Mouse (Mus musculus): ENCODE data around the gene Nr1h2. TPM values are rescaled to one million over a fixed set of nuclear protein-coding genes. Genes with fewer than 3 reads are reported as not detected.

The Nr1h2 gene
- polyA plus RNA-seq, 1 experiment from 2014 or later: 70.2 TPM

DNA sequence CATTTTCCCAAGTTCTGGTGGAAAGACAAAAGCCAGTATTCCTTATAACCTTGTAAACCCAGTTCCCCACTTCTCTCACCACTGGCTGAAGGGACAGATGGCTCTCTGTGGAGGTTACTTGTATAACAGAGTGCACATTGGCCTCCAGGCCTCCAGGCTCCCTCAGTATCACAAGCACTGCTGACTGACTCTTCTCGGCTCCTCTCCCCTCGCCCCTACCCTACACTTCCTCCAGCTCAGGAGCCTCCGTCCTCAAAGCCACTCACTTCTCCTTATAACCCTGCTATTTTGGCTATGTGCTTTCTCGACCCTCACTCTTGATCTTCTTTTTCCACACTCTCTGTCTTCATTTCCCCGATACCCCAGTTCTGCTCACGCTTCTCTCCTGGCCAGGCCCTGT is 11.7 kb upstream of the Nr1h2 start:
- no peak overlapping the region for H3K27ac ChIP-seq (replicated peaks; ENCODE audit: low read depth, low read length)
- DNase-seq (ENCODE audit: low spot score): no peak

GRCm38 (mm10) chr7:44564486-44564885 is 10.7 kb upstream of the Nr1h2 start:
- no peak overlapping the region for H3K27ac ChIP-seq (replicated peaks; ENCODE audit: low read depth, low read length)
- ATAC-seq (ENCODE audit: insufficient number of reproducible peaks, low FRiP score, low TSS enrichment, low read depth) (no peak), DNase-seq (ENCODE audit: low spot score) (no peak)
- 85% methylated on average over 10 of the region's 10 CpGs for WGBS
- no peaks in the 10 kb centered on the region for H3K27me3 ChIP-seq (ENCODE audit: control insufficient read depth, insufficient read depth, low read length)
- H3K4me3 ChIP-seq (ENCODE audit: low read depth, low read length): no peak overlapping the region
- H3K9ac ChIP-seq (ENCODE audit: low read length): no peak overlapping the region
- H3K9me3 ChIP-seq (ENCODE audit: control insufficient read depth, low read length): no peaks in the 10 kb centered on the region
- no peaks in the 10 kb centered on the region for H3K4me1 ChIP-seq (ENCODE audit: control insufficient read depth, insufficient read depth, low read length)
- no peak overlapping the region for H3K4me2 ChIP-seq (ENCODE audit: low read depth, severe bottlenecking)
- H3K36me3 ChIP-seq (ENCODE audit: control insufficient read depth, insufficient read depth, low read length): no peaks in the 10 kb centered on the region

More for the DNA sequence above, 11.7 kb upstream of the Nr1h2 start:
- WGBS: 72% methylated on average over 6 of the region's 6 CpGs
- Histone ChIP-seq H3K36me3 (ENCODE audit: control insufficient read depth, insufficient read depth, low read length) (no peaks in the 10 kb centered on the region), H3K9ac (ENCODE audit: low read length) (no peak overlapping the region), H3K4me3 (ENCODE audit: low read depth, low read length) (no peak overlapping the region), H3K4me1 (ENCODE audit: control insufficient read depth, insufficient read depth, low read length) (no peaks in the 10 kb centered on the region), H3K27me3 (ENCODE audit: control insufficient read depth, insufficient read depth, low read length) (no peaks in the 10 kb centered on the region), H3K4me2 (ENCODE audit: low read depth, severe bottlenecking) (no peak overlapping the region), H3K9me3 (ENCODE audit: control insufficient read depth, low read length) (no peaks in the 10 kb centered on the region)
- ATAC-seq (ENCODE audit: insufficient number of reproducible peaks, low FRiP score, low TSS enrichment, low read depth): no peak

DNA sequence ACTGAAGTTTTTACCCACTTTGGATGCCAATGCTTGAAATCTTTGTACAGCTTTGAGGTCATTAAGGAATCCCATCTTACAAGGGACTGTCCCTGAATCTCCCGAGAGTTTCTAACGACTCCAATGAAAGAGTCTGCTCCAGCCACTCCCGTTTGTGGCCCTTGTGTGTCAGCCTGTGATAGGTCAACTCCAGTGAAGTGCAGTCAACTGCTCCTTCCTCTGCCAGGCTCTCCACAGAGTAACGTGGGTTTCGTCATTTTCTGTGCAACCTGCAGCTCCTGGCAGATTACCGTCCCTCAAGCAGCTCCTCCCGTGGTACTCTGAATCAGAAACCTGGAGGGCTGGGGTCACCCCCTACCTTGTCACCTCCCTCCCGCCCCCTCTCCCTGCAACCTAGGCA is 9.5 kb upstream of the Nr1h2 start:
- DNase-seq (ENCODE audit: low spot score) (no peak), ATAC-seq (ENCODE audit: insufficient number of reproducible peaks, low FRiP score, low TSS enrichment, low read depth) (no peak)
- 50% methylated on average over 8 of the region's 8 CpGs for WGBS
- Histone ChIP-seq H3K9me3 (ENCODE audit: control insufficient read depth, low read length) (no peaks in the 10 kb centered on the region), H3K4me3 (ENCODE audit: low read depth, low read length) (no peak overlapping the region), H3K4me1 (ENCODE audit: control insufficient read depth, insufficient read depth, low read length) (no peaks in the 10 kb centered on the region), H3K27ac (replicated peaks; ENCODE audit: low read depth, low read length) (no peak overlapping the region), H3K9ac (ENCODE audit: low read length) (no peak overlapping the region), H3K4me2 (ENCODE audit: low read depth, severe bottlenecking) (no peak overlapping the region), H3K27me3 (ENCODE audit: control insufficient read depth, insufficient read depth, low read length) (no peaks in the 10 kb centered on the region), H3K36me3 (ENCODE audit: control insufficient read depth, insufficient read depth, low read length) (no peaks in the 10 kb centered on the region)

DNA sequence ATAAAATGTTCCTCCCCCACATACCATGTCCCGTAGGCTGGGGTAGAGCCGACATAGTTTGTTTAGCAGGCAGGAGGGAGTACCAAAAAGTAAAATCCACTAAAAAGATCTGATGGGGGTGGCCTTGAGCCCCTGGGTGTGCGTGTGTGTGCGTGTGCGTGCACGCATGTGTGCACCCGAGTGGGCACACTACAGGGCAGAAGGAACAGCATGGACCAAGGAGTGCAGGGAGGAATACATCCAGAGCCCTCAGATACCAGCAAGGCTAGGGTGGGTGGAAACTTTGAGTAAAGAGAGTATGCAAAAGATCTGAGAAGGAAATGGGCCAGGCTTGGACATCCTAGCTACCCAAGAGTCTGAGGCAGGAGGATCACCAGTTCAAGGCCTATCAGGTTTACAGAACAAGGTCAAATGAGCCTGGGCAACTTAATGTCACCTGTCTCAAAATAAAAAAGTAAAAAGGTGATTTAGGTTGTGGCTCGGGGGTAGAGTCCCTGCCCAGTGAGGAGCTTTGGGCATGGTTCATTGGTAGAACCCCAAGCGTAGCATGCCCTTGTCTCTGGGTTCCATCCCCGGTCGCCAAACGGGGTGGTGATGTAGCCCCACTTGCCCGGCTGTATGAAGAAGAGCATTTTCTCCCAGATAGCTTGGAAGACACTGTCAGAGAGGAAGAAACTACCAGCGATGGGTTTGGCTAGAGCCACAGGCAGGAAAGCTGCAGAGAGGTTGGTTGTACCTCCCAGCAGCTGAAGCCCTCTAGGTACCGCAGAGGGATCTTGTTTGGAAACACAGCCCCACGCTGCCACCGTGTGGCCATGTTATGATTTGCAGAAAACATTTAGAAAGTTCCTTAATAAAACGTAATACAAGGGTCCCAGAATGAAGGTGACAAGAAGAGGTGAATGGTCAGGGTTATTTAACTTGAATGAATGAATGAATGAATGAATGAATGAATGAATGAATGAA is 7.0 kb upstream of the Nr1h2 start:
- Histone ChIP-seq H3K27me3 (ENCODE audit: control insufficient read depth, insufficient read depth, low read length) (no peaks in the 10 kb centered on the region), H3K9me3 (ENCODE audit: control insufficient read depth, low read length) (no peaks in the 10 kb centered on the region), H3K4me1 (ENCODE audit: control insufficient read depth, insufficient read depth, low read length) (no peaks in the 10 kb centered on the region), H3K9ac (ENCODE audit: low read length) (no peak overlapping the region), H3K36me3 (ENCODE audit: control insufficient read depth, insufficient read depth, low read length) (no peaks in the 10 kb centered on the region), H3K4me3 (ENCODE audit: low read depth, low read length) (no peak overlapping the region), H3K4me2 (ENCODE audit: low read depth, severe bottlenecking) (no peak overlapping the region), H3K27ac (replicated peaks; ENCODE audit: low read depth, low read length) (no peak overlapping the region)
- ATAC-seq (ENCODE audit: insufficient number of reproducible peaks, low FRiP score, low TSS enrichment, low read depth) (0 out of 2 replicates have a peak, but pooled peaks have one; percentile 31), DNase-seq (ENCODE audit: low spot score) (peak; percentile 88)
- 55% methylated on average over 18 of the region's 18 CpGs for WGBS

GRCm38 (mm10) chr7:44557629-44558028 is 3.9 kb upstream of the Nr1h2 start:
- Histone ChIP-seq H3K27ac (replicated peaks; ENCODE audit: low read depth, low read length) (no peak overlapping the region), H3K4me3 (ENCODE audit: low read depth, low read length) (no peak overlapping the region), H3K27me3 (ENCODE audit: control insufficient read depth, insufficient read depth, low read length) (no peaks in the 10 kb centered on the region), H3K9me3 (ENCODE audit: control insufficient read depth, low read length) (no peaks in the 10 kb centered on the region), H3K4me2 (ENCODE audit: low read depth, severe bottlenecking) (no peak overlapping the region), H3K36me3 (ENCODE audit: control insufficient read depth, insufficient read depth, low read length) (no peaks in the 10 kb centered on the region), H3K4me1 (ENCODE audit: control insufficient read depth, insufficient read depth, low read length) (peaks cover 3% of the 10 kb centered on the region; the same call in 1 of the 2 replicates), H3K9ac (ENCODE audit: low read length) (no peak overlapping the region)
- DNase-seq (ENCODE audit: low spot score) (no peak), ATAC-seq (ENCODE audit: insufficient number of reproducible peaks, low FRiP score, low TSS enrichment, low read depth) (no peak)
- 69% methylated on average over 2 of the region's 2 CpGs for WGBS

DNA sequence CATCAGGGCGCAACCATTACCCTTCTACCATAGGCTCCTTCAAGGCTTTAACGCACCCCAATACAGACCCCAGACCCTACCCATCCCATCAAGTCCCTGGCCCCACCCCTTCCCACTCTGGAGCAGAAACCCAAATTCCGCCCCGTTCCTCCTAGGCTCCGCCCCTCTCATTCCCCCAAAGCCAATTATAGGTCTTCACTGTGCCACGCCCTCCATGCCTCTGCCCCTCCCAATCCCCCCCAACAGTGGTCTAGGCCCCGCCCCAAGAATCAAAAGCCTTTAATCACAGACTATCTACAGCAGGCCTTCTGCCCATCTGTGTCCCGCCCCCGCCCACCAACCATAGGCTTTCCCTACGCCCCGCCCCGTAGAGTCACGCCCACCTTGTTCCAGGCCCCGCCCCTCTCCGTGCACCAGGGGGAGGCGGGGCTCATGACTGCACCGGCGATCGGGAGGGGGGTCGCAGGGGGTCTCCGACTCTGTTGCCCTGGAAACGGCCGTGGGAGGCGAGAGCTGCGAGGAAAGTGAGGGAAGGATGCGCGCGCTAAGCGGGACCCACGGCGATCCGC is 471 bp downstream of the Nr1h2 start:
- DNase-seq (ENCODE audit: low spot score) (peak; percentile 91), ATAC-seq (ENCODE audit: insufficient number of reproducible peaks, low FRiP score, low TSS enrichment, low read depth) (peak; percentile 71)
- 2% methylated on average over 32 of the region's 32 CpGs for WGBS
- Histone ChIP-seq H3K36me3 (ENCODE audit: control insufficient read depth, insufficient read depth, low read length) (peaks cover 21% of the 10 kb centered on the region), H3K4me1 (ENCODE audit: control insufficient read depth, insufficient read depth, low read length) (peaks cover 3% of the 10 kb centered on the region; the same call in 1 of the 2 replicates), H3K4me3 (ENCODE audit: low read depth, low read length) (peak overlapping the region; percentile 85), H3K4me2 (ENCODE audit: low read depth, severe bottlenecking) (peak overlapping the region; percentile 68), H3K9me3 (ENCODE audit: control insufficient read depth, low read length) (no peaks in the 10 kb centered on the region), H3K27ac (replicated peaks; ENCODE audit: low read depth, low read length) (peak overlapping the region; percentile 79), H3K27me3 (ENCODE audit: control insufficient read depth, insufficient read depth, low read length) (no peaks in the 10 kb centered on the region), H3K9ac (ENCODE audit: low read length) (peak overlapping the region; percentile 66)

- H3K36me3 ChIP-seq (ENCODE audit: control insufficient read depth, insufficient read depth, low read length): peaks cover 21% of the 10 kb centered on the region
- no peaks in the 10 kb centered on the region for H3K27me3 ChIP-seq (ENCODE audit: control insufficient read depth, insufficient read depth, low read length)
- WGBS: 82% methylated on average over 31 of the region's 31 CpGs
- H3K9me3 ChIP-seq (ENCODE audit: control insufficient read depth, low read length): no peaks in the 10 kb centered on the region
- no peak overlapping the region for H3K9ac ChIP-seq (ENCODE audit: low read length)
- peaks cover 8% of the 10 kb centered on the region for H3K4me1 ChIP-seq (ENCODE audit: control insufficient read depth, insufficient read depth, low read length)
- H3K4me3 ChIP-seq (ENCODE audit: low read depth, low read length): peak overlapping the region; percentile 85; the same call in 1 of the 2 replicates
- H3K4me2 ChIP-seq (ENCODE audit: low read depth, severe bottlenecking): peak overlapping the region; percentile 68; the same call in 1 of the 2 replicates
- DNase-seq (ENCODE audit: low spot score): no peak
- no peak overlapping the region for H3K27ac ChIP-seq (replicated peaks; ENCODE audit: low read depth, low read length)
- no peak for ATAC-seq (ENCODE audit: insufficient number of reproducible peaks, low FRiP score, low TSS enrichment, low read depth)
Measured at GRCm38 (mm10) chr7:44552141-44552908, 1.4 kb downstream of the Nr1h2 start.

DNA sequence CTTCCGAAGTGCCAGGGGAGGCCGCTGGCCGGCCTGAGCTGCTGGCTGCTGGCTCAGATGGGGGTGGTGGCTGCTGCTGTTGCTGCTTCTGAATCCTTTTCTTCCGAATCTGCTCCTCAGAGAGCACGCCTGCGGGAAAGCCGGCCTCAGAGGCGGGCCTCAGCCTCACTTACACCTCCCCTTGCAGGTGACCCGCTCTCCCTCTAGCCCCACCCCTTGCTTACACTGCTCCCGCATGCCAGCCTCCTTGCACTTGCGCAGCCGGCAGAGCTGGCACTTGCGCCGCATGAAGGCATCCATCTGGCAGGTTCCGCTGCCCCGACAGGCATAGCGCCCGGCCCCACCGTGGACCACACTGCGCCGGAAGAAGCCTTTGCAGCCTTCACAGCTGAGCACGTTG is 2.0 kb downstream of the Nr1h2 start:
- no peaks in the 10 kb centered on the region for H3K9me3 ChIP-seq (ENCODE audit: control insufficient read depth, low read length)
- no peak overlapping the region for H3K4me3 ChIP-seq (ENCODE audit: low read depth, low read length)
- H3K36me3 ChIP-seq (ENCODE audit: control insufficient read depth, insufficient read depth, low read length): peaks cover 21% of the 10 kb centered on the region
- no peaks in the 10 kb centered on the region for H3K27me3 ChIP-seq (ENCODE audit: control insufficient read depth, insufficient read depth, low read length)
- H3K4me2 ChIP-seq (ENCODE audit: low read depth, severe bottlenecking): no peak overlapping the region
- DNase-seq (ENCODE audit: low spot score): no peak
- WGBS: 78% methylated on average over 21 of the region's 22 CpGs
- H3K27ac ChIP-seq (replicated peaks; ENCODE audit: low read depth, low read length): no peak overlapping the region
- H3K4me1 ChIP-seq (ENCODE audit: control insufficient read depth, insufficient read depth, low read length): peaks cover 10% of the 10 kb centered on the region
- no peak overlapping the region for H3K9ac ChIP-seq (ENCODE audit: low read length)
- ATAC-seq (ENCODE audit: insufficient number of reproducible peaks, low FRiP score, low TSS enrichment, low read depth): no peak
